Mouse (Mus musculus): ENCODE data around the gene Mcpt8. TPM values are rescaled to one million over a fixed set of nuclear protein-coding genes. Genes with fewer than 3 reads are reported as not detected.

The Mcpt8 gene
- total and polyA plus RNA-seq, 3 experiments, result not detected

Other genes with a start within 250 kb of the Mcpt8 start
- under 0.01 and 0.04 TPM in 2 replicates for gene Nynrin, start 231.3 kb downstream of the Mcpt8 start, total RNA-seq (2012; rRNA removed)
- not detected in 2 replicates for gene Nynrin, start 231.3 kb downstream of the Mcpt8 start, total RNA-seq (2014; rRNA removed)
- gene Nynrin, start 231.3 kb downstream of the Mcpt8 start, polyA plus RNA-seq (2012; ENCODE audit: insufficient read length, low read depth), result 0.04 and 0.10 TPM in 2 replicates
- 0.08 and 0.17 TPM in 2 replicates for gene Cbln3, start 200.9 kb downstream of the Mcpt8 start, total RNA-seq (2012; rRNA removed)
- 0.14 and 0.26 TPM in 2 replicates for gene Cbln3, start 200.9 kb downstream of the Mcpt8 start, total RNA-seq (2014; rRNA removed)
- 0.14 and 0.24 TPM in 2 replicates for gene Cbln3, start 200.9 kb downstream of the Mcpt8 start, polyA plus RNA-seq (2012; ENCODE audit: insufficient read length, low read depth)
- 32.8 and 50.6 TPM in 2 replicates for gene Khnyn, start 200.3 kb downstream of the Mcpt8 start, total RNA-seq (2012; rRNA removed)
- gene Khnyn, start 200.3 kb downstream of the Mcpt8 start, total RNA-seq (2014; rRNA removed), result 31.1 and 35.8 TPM in 2 replicates
- 29.8 and 31.8 TPM in 2 replicates for gene Khnyn, start 200.3 kb downstream of the Mcpt8 start, polyA plus RNA-seq (2012; ENCODE audit: insufficient read length, low read depth)
- gene Sdr39u1, start 185.0 kb downstream of the Mcpt8 start, total RNA-seq (2012; rRNA removed), result 66.7 and 77.6 TPM in 2 replicates
- gene Sdr39u1, start 185.0 kb downstream of the Mcpt8 start, total RNA-seq (2014; rRNA removed), result 61.4 and 66.0 TPM in 2 replicates
- gene Sdr39u1, start 185.0 kb downstream of the Mcpt8 start, polyA plus RNA-seq (2012; ENCODE audit: insufficient read length, low read depth), result 73.2 and 90.8 TPM in 2 replicates
- not detected in 2 replicates for gene Cma1, start 140.6 kb downstream of the Mcpt8 start, total RNA-seq (2012; rRNA removed)
- not detected in 2 replicates for gene Cma1, start 140.6 kb downstream of the Mcpt8 start, total RNA-seq (2014; rRNA removed)
- not detected in 2 replicates for gene Cma1, start 140.6 kb downstream of the Mcpt8 start, polyA plus RNA-seq (2012; ENCODE audit: insufficient read length, low read depth)
- not detected in 2 replicates for gene Cma2, start 134.3 kb downstream of the Mcpt8 start, total RNA-seq (2012; rRNA removed)
- not detected in 2 replicates for gene Cma2, start 134.3 kb downstream of the Mcpt8 start, total RNA-seq (2014; rRNA removed)
- gene Cma2, start 134.3 kb downstream of the Mcpt8 start, polyA plus RNA-seq (2012; ENCODE audit: insufficient read length, low read depth), result not detected in 2 replicates
- gene Mcpt1, start 67.3 kb downstream of the Mcpt8 start, total RNA-seq (2012; rRNA removed), result 0.17 TPM in 1 of 2 replicates, not detected in the other
- gene Mcpt1, start 67.3 kb downstream of the Mcpt8 start, total RNA-seq (2014; rRNA removed), result 0.66 and 1.0 TPM in 2 replicates
- gene Mcpt1, start 67.3 kb downstream of the Mcpt8 start, polyA plus RNA-seq (2012; ENCODE audit: insufficient read length, low read depth), result 0.39 and 0.41 TPM in 2 replicates
- gene Mcpt9, start 54.8 kb downstream of the Mcpt8 start, total RNA-seq (2012; rRNA removed), result 0.17 and 0.25 TPM in 2 replicates
- gene Mcpt9, start 54.8 kb downstream of the Mcpt8 start, total RNA-seq (2014; rRNA removed), result 0.22 and 0.28 TPM in 2 replicates
- 0.29 TPM in 1 of 2 replicates, not detected in the other for gene Mcpt9, start 54.8 kb downstream of the Mcpt8 start, polyA plus RNA-seq (2012; ENCODE audit: insufficient read length, low read depth)
- 0.13 TPM in 1 of 2 replicates, not detected in the other for gene Mcpt2, start 43.2 kb downstream of the Mcpt8 start, total RNA-seq (2012; rRNA removed)
- gene Mcpt2, start 43.2 kb downstream of the Mcpt8 start, total RNA-seq (2014; rRNA removed), result not detected in 2 replicates
- not detected in 2 replicates for gene Mcpt2, start 43.2 kb downstream of the Mcpt8 start, polyA plus RNA-seq (2012; ENCODE audit: insufficient read length, low read depth)
- gene Mcpt4, start 23.0 kb downstream of the Mcpt8 start, total RNA-seq (2012; rRNA removed), result not detected in 2 replicates
- not detected in 2 replicates for gene Mcpt4, start 23.0 kb downstream of the Mcpt8 start, total RNA-seq (2014; rRNA removed)
- not detected in 2 replicates for gene Mcpt4, start 23.0 kb downstream of the Mcpt8 start, polyA plus RNA-seq (2012; ENCODE audit: insufficient read length, low read depth)
- gene Ctsg, start 17.3 kb upstream of the Mcpt8 start, total RNA-seq (2012; rRNA removed), result not detected in 2 replicates
- gene Ctsg, start 17.3 kb upstream of the Mcpt8 start, total RNA-seq (2014; rRNA removed), result not detected in 2 replicates
- gene Ctsg, start 17.3 kb upstream of the Mcpt8 start, polyA plus RNA-seq (2012; ENCODE audit: insufficient read length, low read depth), result not detected in 2 replicates
- not detected in 2 replicates for gene Gzme, start 35.4 kb upstream of the Mcpt8 start, total RNA-seq (2012; rRNA removed)
- not detected in 2 replicates for gene Gzme, start 35.4 kb upstream of the Mcpt8 start, total RNA-seq (2014; rRNA removed)
- gene Gzme, start 35.4 kb upstream of the Mcpt8 start, polyA plus RNA-seq (2012; ENCODE audit: insufficient read length, low read depth), result not detected in 2 replicates
- not detected in 2 replicates for gene Gzmd, start 47.3 kb upstream of the Mcpt8 start, total RNA-seq (2012; rRNA removed)
- gene Gzmd, start 47.3 kb upstream of the Mcpt8 start, total RNA-seq (2014; rRNA removed), result not detected in 2 replicates
- not detected in 2 replicates for gene Gzmd, start 47.3 kb upstream of the Mcpt8 start, polyA plus RNA-seq (2012; ENCODE audit: insufficient read length, low read depth)
- gene Gzmg, start 74.3 kb upstream of the Mcpt8 start, total RNA-seq (2012; rRNA removed), result not detected in 2 replicates
- gene Gzmg, start 74.3 kb upstream of the Mcpt8 start, total RNA-seq (2014; rRNA removed), result not detected in 2 replicates
- not detected in 2 replicates for gene Gzmg, start 74.3 kb upstream of the Mcpt8 start, polyA plus RNA-seq (2012; ENCODE audit: insufficient read length, low read depth)
- gene Gzmn, start 89.3 kb upstream of the Mcpt8 start, total RNA-seq (2012; rRNA removed), result not detected in 2 replicates
- not detected in 2 replicates for gene Gzmn, start 89.3 kb upstream of the Mcpt8 start, total RNA-seq (2014; rRNA removed)
- not detected in 2 replicates for gene Gzmn, start 89.3 kb upstream of the Mcpt8 start, polyA plus RNA-seq (2012; ENCODE audit: insufficient read length, low read depth)
- gene Gzmf, start 126.1 kb upstream of the Mcpt8 start, total RNA-seq (2012; rRNA removed), result not detected in 2 replicates
- gene Gzmf, start 126.1 kb upstream of the Mcpt8 start, total RNA-seq (2014; rRNA removed), result not detected in 2 replicates
- not detected in 2 replicates for gene Gzmf, start 126.1 kb upstream of the Mcpt8 start, polyA plus RNA-seq (2012; ENCODE audit: insufficient read length, low read depth)
- not detected in 2 replicates for gene Gzmc, start 149.4 kb upstream of the Mcpt8 start, total RNA-seq (2012; rRNA removed)
- gene Gzmc, start 149.4 kb upstream of the Mcpt8 start, total RNA-seq (2014; rRNA removed), result not detected in 2 replicates
- gene Gzmc, start 149.4 kb upstream of the Mcpt8 start, polyA plus RNA-seq (2012; ENCODE audit: insufficient read length, low read depth), result not detected in 2 replicates
- gene Gzmb, start 177.0 kb upstream of the Mcpt8 start, total RNA-seq (2012; rRNA removed), result not detected in 2 replicates
- not detected in 2 replicates for gene Gzmb, start 177.0 kb upstream of the Mcpt8 start, total RNA-seq (2014; rRNA removed)
- not detected in 2 replicates for gene Gzmb, start 177.0 kb upstream of the Mcpt8 start, polyA plus RNA-seq (2012; ENCODE audit: insufficient read length, low read depth)